Comparison of ENCODE assay signal across 12 mouse cellular contexts in genomic region chr9:74961073-74961575, GRCm38 (mm10). TPM values are rescaled to one million over a fixed set of nuclear protein-coding genes. Genes with fewer than 3 reads are reported as not detected.
DNase-seq lines count a peak whose midpoint lies in the region; ATAC-seq lines count a peak whose summit lies in the region.
"Had no signal": no experiment of that assay in that cellular context is flagged by ENCODE, and none has a peak within 500 bp of the region (broad histone marks: within the 10 kb centered on the region; RNA-seq: fewer than 3 reads in every experiment).

No protein-coding gene starts in this region.

- 25% methylated on average over 14 of the region's 14 CpGs for WGBS in heart, embryonic 12.5 days
- 4% methylated on average over 14 of the region's 14 CpGs for WGBS in hindbrain, embryonic 13.5 days
- 5% methylated on average over 14 of the region's 14 CpGs for WGBS in neural tube, embryonic 11.5 days

- peaks cover 5% of the 10 kb centered on the region for H3K36me3 ChIP-seq in heart, embryonic 12.5 days
- H3K36me3 ChIP-seq in hindbrain, embryonic 13.5 days, result peaks cover 17% of the 10 kb centered on the region
- no peaks in the 10 kb centered on the region for H3K36me3 ChIP-seq in neural tube, embryonic 11.5 days (ENCODE audit: control insufficient read depth, insufficient read depth, low read length)

- intact Hi-C loops in heart, postnatal 36 days (cut with DNase I), result no loop called here

- no peak for ATAC-seq in heart, embryonic 12.5 days (ENCODE audit: insufficient number of reproducible peaks, low FRiP score)
- peak; percentile 73 for ATAC-seq in hindbrain, embryonic 13.5 days (ENCODE audit: low FRiP score)
- peak; percentile 58 for ATAC-seq in neural tube, embryonic 11.5 days (ENCODE audit: insufficient read depth, low FRiP score, low TSS enrichment)

- peak overlapping the region; percentile 43 for H3K4me2 ChIP-seq in heart, embryonic 12.5 days
- peak overlapping the region; percentile 29 for H3K4me2 ChIP-seq in hindbrain, embryonic 13.5 days
- peak overlapping the region; percentile 1; the same call in 1 of the 2 replicates for H3K4me2 ChIP-seq in neural tube, embryonic 11.5 days (ENCODE audit: low read depth)

- H3K4me1 ChIP-seq in heart, embryonic 12.5 days (replicated peaks), result peaks cover 12% of the 10 kb centered on the region
- H3K4me1 ChIP-seq in hindbrain, embryonic 13.5 days (replicated peaks), result peaks cover 12% of the 10 kb centered on the region
- H3K4me1 ChIP-seq in neural tube, embryonic 11.5 days (ENCODE audit: control insufficient read depth, insufficient read depth, low read length), result 0 out of 2 replicates have a peak, but pooled peaks cover 3% of the 10 kb centered on the region

- no peaks in the 10 kb centered on the region; the same call in 1 of the 2 replicates for H3K9me3 ChIP-seq in heart, embryonic 12.5 days (replicated peaks)
- no peaks in the 10 kb centered on the region for H3K9me3 ChIP-seq in hindbrain, embryonic 13.5 days
- no peaks in the 10 kb centered on the region for H3K9me3 ChIP-seq in neural tube, embryonic 11.5 days (ENCODE audit: control insufficient read depth, low read length)

- no peaks in the 10 kb centered on the region for H3K27me3 ChIP-seq in heart, embryonic 12.5 days (replicated peaks)
- no peaks in the 10 kb centered on the region for H3K27me3 ChIP-seq in hindbrain, embryonic 13.5 days
- H3K27me3 ChIP-seq in neural tube, embryonic 11.5 days (ENCODE audit: control insufficient read depth, insufficient read depth, low read length), result no peaks in the 10 kb centered on the region

- H3K27ac ChIP-seq in heart, embryonic 12.5 days (ENCODE audit: poor library complexity, severe bottlenecking), result no peak overlapping the region
- peak overlapping the region; percentile 65 for H3K27ac ChIP-seq in hindbrain, embryonic 13.5 days
- H3K27ac ChIP-seq in neural tube, embryonic 11.5 days (ENCODE audit: low read depth, low read length), result no peak overlapping the region
- H3K27ac ChIP-seq: liver, embryonic 14.5 days had no signal

- H3K4me3 ChIP-seq in heart, embryonic 12.5 days, result 0 out of 2 replicates have a peak overlapping the region, but pooled peaks have one; percentile 18
- no peak overlapping the region for H3K4me3 ChIP-seq in hindbrain, embryonic 13.5 days
- H3K4me3 ChIP-seq in neural tube, embryonic 11.5 days (ENCODE audit: low read depth, low read length), result no peak overlapping the region

- no peak overlapping the region for H3K9ac ChIP-seq in heart, embryonic 12.5 days
- peak overlapping the region; percentile 60 for H3K9ac ChIP-seq in hindbrain, embryonic 13.5 days
- H3K9ac ChIP-seq in neural tube, embryonic 11.5 days (ENCODE audit: low read length), result peak overlapping the region; percentile 32; the same call in 1 of the 2 replicates
- H3K9ac ChIP-seq: liver, embryonic 14.5 days had no signal

- DNase-seq in heart, postnatal 36 days, result no peak
- DNase-seq in embryo, embryonic 9.5 days (ENCODE audit: extremely low spot score), result peak; percentile 30
- peak; percentile 63 for DNase-seq in neural tube, embryonic 11.5 days (ENCODE audit: low spot score)
- no peak for DNase-seq in adrenal gland, adult 8-10 months
- DNase-seq in thymus, postnatal 14 days, result no peak
- no peak for DNase-seq in kidney, adult 11 months
- DNase-seq: B cell, adult 2 months; gastrocnemius, postnatal 14 days; kidney, adult 2 months had no signal

RNA-seq across cellular contexts. Expression of gene Fam214a, which starts 8.4 kb away (rescaled TPM):
- polyA plus RNA-seq in heart, embryonic 12.5 days (2016; fragmentation: Nextera tagmentation; extraction: Ambion mirVana), result 11.8 and 13.4 TPM in 2 replicates
- 10 to 100 TPM; 37.3 to 39.8 TPM for total RNA-seq in heart, postnatal 36 days (2021)
- 27.0 and 30.2 TPM in 2 replicates for polyA plus RNA-seq in hindbrain, embryonic 13.5 days (2015; fragmentation: Nextera tagmentation; extraction: Ambion mirVana)
- 13.6 and 14.8 TPM in 2 replicates for polyA plus RNA-seq in neural tube, embryonic 11.5 days (2014; fragmentation: Nextera tagmentation; extraction: Ambion mirVana)
- 100 to 1,000 TPM in 2 of 4 experiments, 10 to 100 TPM in 2; 90.3 to 132 (median 108) TPM for total RNA-seq in adrenal gland, adult 8-10 months (2022)

Comparison
In these comparisons a context has a peak if more than half of its experiments do, and no peak if none do; other contexts are left out.
1. DNase-seq: peak in embryo, embryonic 9.5 days (single experiment) and neural tube, embryonic 11.5 days (single experiment); none in heart, postnatal 36 days (0 of 2), adrenal gland, adult 8-10 months (single experiment), thymus, postnatal 14 days (single experiment) and kidney, adult 11 months (single experiment).
2. Peak in every context shown above with its lines, with median percentiles within 50 percentile points of each other: H3K4me2 ChIP-seq.